ENCODE assay signal across 11 mouse cellular contexts in genomic region chr1:87709020-87709419, GRCm38 (mm10). TPM values are rescaled to one million over a fixed set of nuclear protein-coding genes. Genes with fewer than 3 reads are reported as not detected.
A peak's percentile ranks its signal among the peaks of the same experiment; 100 is the strongest.
DNase-seq lines count a peak whose midpoint lies in the region; ATAC-seq and TF ChIP-seq lines count a peak whose summit lies in the region.
"Had no signal": no experiment of that assay in that cellular context is flagged by ENCODE, and none has a peak within 500 bp of the region (broad histone marks: within the 10 kb centered on the region; RNA-seq: fewer than 3 reads in every experiment).

No protein-coding gene starts in this region.

- no peak for TF ChIP-seq POLR2A in cortical plate, adult 2 months (IDR thresholded peaks at IDR 0.05; ENCODE audit: extremely low read depth, insufficient read depth, low read length)

- DNase-seq in layer of hippocampus, adult 2 months (ENCODE audit: low spot score in 2 of 2), result peak; percentile 37 to 63
- no peak for DNase-seq in layer of hippocampus, adult 9-10 months (ENCODE audit: low spot score)
- peak; percentile 58 to 87 for DNase-seq in frontal cortex, postnatal 36 days (ENCODE audit: low spot score in 2 of 2)
- no peak for DNase-seq in gastrocnemius, postnatal 14 days
- no peak for DNase-seq in urinary bladder, postnatal 4 days (ENCODE audit: low spot score in 2 of 2)
- DNase-seq: cerebellum, adult 2 months; kidney, adult 9 months; lung, embryonic 14.5 days; thymus, adult 18-20 months had no signal

- WGBS in midbrain, embryonic 16.5 days, result 24% methylated on average over 6 of the region's 6 CpGs

- no peaks in the 10 kb centered on the region for H3K9me3 ChIP-seq in midbrain, embryonic 16.5 days (replicated peaks; ENCODE audit: control insufficient read depth, low read length, poor library complexity, severe bottlenecking)

- H3K36me3 ChIP-seq in midbrain, embryonic 16.5 days (ENCODE audit: control insufficient read depth, insufficient read depth, low read length), result no peaks in the 10 kb centered on the region

- peak overlapping the region; percentile 86 for H3K27ac ChIP-seq in layer of hippocampus, adult 2 months
- H3K27ac ChIP-seq in cortical plate, adult 2 months (ENCODE audit: insufficient read depth, low read length), result peak overlapping the region; percentile 95
- H3K27ac ChIP-seq in midbrain, embryonic 16.5 days (ENCODE audit: low read length), result peak overlapping the region; percentile 72

- no peak overlapping the region for H3K4me3 ChIP-seq in layer of hippocampus, adult 2 months
- H3K4me3 ChIP-seq in cortical plate, adult 2 months (ENCODE audit: insufficient read depth, low read length), result no peak overlapping the region
- no peak overlapping the region for H3K4me3 ChIP-seq in midbrain, embryonic 16.5 days (ENCODE audit: low read depth, low read length)

- no peak for TF ChIP-seq CTCF in layer of hippocampus, adult 2 months (conservative IDR thresholded peaks at IDR 0.05)
- no peak for TF ChIP-seq CTCF in cortical plate, adult 2 months (IDR thresholded peaks at IDR 0.05; ENCODE audit: extremely low read depth, insufficient read depth, low read length)

- no peaks in the 10 kb centered on the region for H3K27me3 ChIP-seq in midbrain, embryonic 16.5 days (ENCODE audit: control insufficient read depth, insufficient read depth, low read depth, low read length)

- H3K4me1 ChIP-seq in cortical plate, adult 2 months (ENCODE audit: control insufficient read depth, insufficient read depth, low read length), result peaks cover 16% of the 10 kb centered on the region
- 0 out of 2 replicates have a peak, but pooled peaks cover 6% of the 10 kb centered on the region for H3K4me1 ChIP-seq in midbrain, embryonic 16.5 days (ENCODE audit: control insufficient read depth, insufficient read depth, low read length)

- H3K4me2 ChIP-seq in midbrain, embryonic 16.5 days (ENCODE audit: low read length), result no peak overlapping the region
- H3K4me2 ChIP-seq: lung, embryonic 14.5 days had no signal

- intact Hi-C loops in gastrocnemius, postnatal 14 days (cut with DNase I; ENCODE audit: low total_unique reads), result no loop called here

- ATAC-seq in midbrain, embryonic 16.5 days, result peak; percentile 84

- no peak overlapping the region for H3K9ac ChIP-seq in midbrain, embryonic 16.5 days (ENCODE audit: low read depth, low read length)
- H3K9ac ChIP-seq: lung, embryonic 14.5 days had no signal

RNA-seq across cellular contexts. Expression of gene Atg16l1, which starts 46.6 kb away (rescaled TPM):
- total RNA-seq in layer of hippocampus, adult 2 months (2021), result 10 to 100 TPM; 66.2 to 71.9 TPM
- 76.2 and 79.2 TPM in 2 replicates for polyA plus RNA-seq in cortical plate, adult 2 months (2012; rRNA removed)
- 79.9 and 88.5 TPM in 2 replicates for polyA plus RNA-seq in midbrain, embryonic 16.5 days (2015; fragmentation: Nextera tagmentation; extraction: Ambion mirVana)
- 10 to 100 TPM; 14.2 to 14.9 TPM for total RNA-seq in gastrocnemius, postnatal 14 days (2021)

Comparison
In these comparisons a context has a peak if more than half of its experiments do, and no peak if none do; other contexts are left out.
1. DNase-seq: peak in layer of hippocampus, adult 2 months (2 of 2) and frontal cortex, postnatal 36 days (2 of 2); none in layer of hippocampus, adult 9-10 months (single experiment), gastrocnemius, postnatal 14 days (single experiment) and urinary bladder, postnatal 4 days (0 of 2).
2. RNA of gene Atg16l1, which starts 46.6 kb away (total RNA-seq): 66.2 to 71.9 TPM in layer of hippocampus, adult 2 months; 14.2 to 14.9 TPM in gastrocnemius, postnatal 14 days; every median in the first group is over 4 times any median in the second.
3. Peak in every context shown above with its lines, with median percentiles within 50 percentile points of each other: H3K27ac ChIP-seq.